Mouse (Mus musculus) 3134 (cell line): Measurements from ENCODE around the gene Prkci.

Experiments
- DNase-seq: peaks from one replicate; pipeline ENCODE4 v3.0.0-alpha.2; 2011; ENCODE audit warnings: low spot score; ENCODE audit not compliant: insufficient read length; ENCODE audit errors: extremely low read depth

Prkci gene

DNA sequence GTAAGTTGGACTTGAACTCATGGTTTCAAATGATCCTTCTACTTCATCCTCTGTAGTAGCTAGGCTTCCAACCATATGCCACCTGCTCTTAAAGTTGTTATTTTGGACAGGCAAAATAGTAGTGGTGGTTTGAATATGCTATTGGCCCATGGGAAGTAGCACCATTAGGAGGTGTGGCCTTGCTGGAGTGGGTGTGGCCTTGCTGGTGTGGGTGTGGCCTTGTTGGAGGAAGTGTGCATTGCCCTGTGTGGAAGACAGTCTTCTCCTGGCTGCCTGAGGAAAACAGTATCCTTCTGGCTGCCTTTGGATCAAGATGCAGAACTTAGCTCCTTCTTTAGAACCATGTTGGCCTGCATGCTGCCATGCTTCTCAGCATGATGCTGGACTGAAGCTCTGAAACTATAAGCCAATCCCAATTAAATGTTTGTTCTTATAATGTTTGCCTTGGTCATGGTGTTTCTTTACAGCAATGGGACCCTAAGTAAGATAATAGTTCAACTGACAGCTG is 2.4 kb upstream of the Prkci start:
- DNase-seq: peak; percentile 50

GRCm38 (mm10) chr3:30994859-30995258 is 688 bp upstream of the Prkci start:
- no peak for DNase-seq

DNA sequence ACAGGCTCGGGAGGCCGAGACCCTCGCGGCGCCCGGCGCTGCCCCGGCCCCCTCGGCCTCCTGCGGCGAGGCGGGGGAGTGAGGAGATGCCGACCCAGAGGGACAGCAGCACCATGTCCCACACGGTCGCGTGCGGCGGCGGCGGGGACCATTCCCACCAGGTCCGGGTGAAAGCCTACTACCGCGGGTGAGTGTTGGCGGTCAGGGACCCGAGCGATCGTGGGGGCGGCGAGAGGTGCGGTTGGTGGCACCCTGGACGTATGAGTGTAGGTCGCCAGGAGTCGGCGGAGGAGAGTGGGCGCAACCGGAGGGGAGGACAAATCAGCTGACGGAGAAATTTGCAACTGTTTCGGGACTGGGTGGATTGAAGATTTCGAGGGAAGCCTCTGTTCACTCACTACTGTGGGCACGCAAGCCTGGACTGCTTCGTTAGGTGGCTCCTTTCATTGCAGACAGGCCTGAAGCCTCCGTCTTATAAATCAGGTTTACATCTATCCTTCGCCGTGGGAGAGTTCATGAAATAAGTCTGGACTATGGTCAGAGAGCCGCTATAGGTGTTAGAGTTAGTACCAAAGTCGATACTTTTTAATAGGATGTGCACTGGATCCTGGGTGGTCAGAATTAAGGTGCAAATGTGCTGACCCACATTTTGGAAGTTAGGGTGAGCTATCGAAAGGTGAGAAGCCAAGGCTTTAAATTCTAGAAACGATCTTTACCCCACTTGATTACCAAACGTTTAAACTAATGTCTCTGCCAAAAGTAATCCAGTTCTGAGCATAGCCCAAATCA is 546 bp downstream of the Prkci start:
- DNase-seq: no peak

DNA sequence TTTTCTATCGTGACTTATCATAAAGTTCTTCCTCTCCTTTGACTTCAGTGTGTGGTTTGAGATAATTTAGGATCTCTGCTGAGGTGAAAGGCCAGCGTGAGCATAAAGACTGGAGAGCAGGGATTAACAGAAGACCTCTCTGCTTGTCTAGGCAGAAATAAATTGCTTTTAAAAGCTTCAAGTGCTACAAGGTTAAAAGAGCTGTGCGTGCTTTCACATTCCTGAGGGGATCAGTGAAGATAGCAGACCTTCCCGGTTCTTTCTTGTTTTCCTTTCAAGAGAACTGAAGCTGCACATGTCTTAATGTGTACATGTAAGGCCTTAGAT is 1.1 kb downstream of the Prkci start:
- no peak for DNase-seq

- peak; percentile 37 for DNase-seq
Measured at GRCm38 (mm10) chr3:30999401-31000017, 4.0 kb downstream of the Prkci start.

DNA sequence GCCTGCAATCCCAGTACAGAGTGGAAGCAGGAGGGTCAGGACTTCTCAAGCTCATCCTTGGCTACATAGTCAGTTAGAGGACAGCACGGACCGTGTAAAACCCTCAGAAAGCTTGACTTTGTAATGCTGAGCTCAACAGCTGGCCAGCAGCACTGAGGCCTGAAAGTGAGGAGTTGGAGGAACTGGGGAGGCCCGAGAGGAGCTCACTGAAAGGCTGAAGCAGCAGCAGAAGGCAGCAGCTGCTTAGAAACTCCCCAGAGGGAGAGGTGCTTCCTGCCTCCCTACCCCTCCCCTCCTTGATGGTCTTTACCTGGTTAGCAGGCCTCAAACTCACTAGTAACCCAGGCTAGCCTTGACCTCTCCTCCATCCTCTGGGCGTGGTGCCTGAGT is 4.5 kb downstream of the Prkci start:
- DNase-seq: peak; percentile 28

- no peak for DNase-seq
Measured at GRCm38 (mm10) chr3:31001048-31001676, 5.6 kb downstream of the Prkci start.

DNA sequence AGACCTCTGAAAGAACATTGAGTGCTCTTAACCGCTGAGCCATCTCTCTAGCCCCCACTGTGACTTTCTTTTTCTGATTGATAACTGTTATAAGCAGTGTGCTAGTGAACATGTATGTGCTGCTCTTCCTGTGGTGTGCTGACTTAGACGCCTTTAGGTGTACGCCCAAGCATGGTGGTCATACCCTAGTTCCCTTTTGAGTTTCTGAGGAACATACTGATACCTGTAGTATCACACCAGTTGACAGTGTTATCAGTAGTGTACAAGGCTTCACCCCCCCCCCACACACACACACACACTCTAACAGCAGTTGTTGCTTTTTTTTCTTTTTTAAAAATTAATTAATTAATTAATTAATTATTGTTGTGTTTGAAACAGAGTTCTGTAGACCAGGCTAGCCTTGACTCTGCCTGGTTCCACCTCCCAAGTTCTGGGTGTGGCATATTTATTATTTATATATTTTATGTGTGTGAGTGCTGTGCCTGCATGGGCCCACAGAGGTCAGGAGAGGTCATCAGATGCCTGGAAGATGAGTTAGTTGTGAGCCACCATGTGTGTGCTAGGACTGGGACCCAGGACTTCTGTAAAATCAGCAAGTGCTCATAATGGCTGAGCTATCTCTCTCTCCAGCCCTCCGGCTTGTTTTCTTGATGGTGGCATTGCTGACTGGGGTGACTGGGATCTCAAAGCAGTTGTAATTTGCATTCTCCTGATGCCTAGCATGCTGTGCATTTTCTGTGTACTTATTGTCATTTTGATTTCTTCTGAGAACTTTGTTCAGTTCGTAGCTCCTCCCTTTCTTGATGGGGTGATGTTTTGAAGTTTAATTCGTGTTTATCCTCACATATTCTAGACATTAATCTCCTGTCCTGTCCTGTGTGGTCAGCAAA is 9.0 kb downstream of the Prkci start:
- no peak for DNase-seq

DNA sequence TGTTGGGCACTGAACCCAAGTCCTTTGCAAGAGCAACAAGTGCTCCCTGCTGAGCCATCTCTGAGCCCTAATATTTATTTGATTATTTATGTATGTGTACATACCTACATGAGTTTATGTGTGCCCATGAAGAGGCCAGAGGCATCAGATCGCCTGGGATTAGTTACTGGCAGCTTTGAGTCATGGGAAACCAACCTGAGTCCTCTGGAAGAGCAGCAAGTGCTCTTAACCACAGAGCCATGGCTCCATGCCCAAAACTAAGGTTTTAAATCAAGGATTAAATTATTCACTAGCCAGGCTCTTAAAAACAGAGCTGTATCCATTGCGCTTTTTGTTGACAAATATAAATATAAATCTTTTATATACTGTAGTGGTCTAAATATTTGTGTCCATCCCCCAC is 18.8 kb downstream of the Prkci start:
- peak; percentile 57 for DNase-seq

- DNase-seq: no peak
Measured at GRCm38 (mm10) chr3:31015682-31016443, 20.3 kb downstream of the Prkci start.

DNA sequence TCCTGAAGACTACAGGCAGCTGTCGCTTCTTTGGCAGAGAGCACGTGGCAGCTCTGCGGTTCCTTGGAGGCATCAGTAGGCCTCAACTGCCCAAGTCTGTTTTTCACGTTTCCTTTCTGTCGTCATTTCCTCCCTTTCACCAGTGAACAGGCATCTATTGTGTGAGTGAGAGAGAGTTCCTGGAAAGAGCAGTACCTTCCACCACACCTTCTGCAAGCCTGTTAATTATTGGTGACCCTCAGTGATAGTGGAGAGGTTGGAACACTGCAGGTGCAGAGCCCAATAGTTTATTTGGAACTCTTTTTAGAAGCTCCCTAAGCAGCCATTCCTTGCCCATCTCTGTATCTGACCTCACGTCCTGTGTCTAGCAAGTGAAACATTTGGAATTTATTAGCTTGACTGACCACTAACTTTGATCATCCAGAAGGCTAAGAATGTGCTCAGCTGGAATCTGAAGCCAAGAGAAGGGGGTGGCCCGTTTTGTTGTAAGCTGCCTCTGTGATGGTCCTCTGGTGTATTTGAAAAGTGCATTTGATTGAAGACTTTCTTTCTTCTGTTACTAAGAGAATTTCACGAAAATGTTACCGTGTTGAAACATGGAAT is 21.1 kb downstream of the Prkci start:
- no peak for DNase-seq

DNA sequence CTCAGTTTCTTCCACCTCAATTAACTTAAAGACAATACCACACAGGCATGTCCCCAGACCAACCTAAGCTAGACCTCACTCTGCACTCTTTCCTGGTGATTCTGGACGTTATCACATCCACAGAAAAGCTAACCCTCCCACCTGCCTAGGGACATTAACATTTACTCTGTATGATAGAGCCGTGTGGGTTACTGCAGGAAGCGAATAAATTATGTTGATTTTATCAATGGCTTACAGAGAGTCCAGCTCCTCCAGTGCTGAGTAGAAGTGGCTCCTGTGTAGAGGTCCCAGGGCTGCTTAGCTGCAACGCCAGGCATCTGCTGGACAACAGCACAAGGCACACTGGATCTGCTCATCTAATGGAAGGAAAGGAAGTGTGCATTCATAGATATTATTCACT is 22.1 kb downstream of the Prkci start:
- no peak for DNase-seq

DNA sequence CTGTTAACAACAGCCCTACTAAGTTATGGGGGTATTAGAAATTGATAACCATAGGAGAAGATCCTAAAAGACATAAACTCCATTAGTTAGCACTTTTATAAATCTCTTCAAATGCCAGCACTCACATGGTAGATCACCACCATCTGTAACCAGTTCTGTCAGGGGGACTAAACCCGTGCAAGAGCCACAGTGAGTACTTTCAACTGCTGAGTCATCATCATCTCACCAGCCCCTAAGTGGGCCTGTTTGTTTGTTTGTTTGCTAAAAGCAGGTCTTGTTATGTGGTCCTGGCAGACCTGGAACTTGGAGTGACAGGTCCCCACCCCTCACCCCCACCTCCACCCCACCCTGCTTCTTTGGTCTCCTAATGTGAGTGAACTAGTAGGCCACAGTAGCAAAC is 23.7 kb downstream of the Prkci start:
- no peak for DNase-seq

- no peak for DNase-seq
Measured at GRCm38 (mm10) chr3:31019793-31020447, 24.4 kb downstream of the Prkci start.

DNA sequence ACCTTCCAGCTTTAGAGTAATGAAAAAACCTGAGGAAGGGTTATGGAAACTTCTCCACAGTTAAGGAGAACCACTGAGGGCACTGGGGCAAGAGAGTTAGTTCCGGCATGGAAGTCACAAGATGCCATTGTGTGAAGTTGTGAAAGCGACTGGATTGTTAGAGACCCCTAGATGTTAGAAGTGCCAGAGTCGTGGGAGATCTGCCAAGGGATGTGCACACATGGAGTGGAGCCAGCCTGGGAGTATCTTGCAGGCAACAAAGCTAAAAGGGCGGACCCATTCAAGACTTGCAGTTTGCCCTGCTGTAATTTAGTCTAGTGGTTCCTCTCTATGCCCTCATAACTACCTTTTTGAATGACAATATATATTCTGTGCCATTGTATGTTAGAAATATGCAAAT is 25.1 kb downstream of the Prkci start:
- no peak for DNase-seq

DNA sequence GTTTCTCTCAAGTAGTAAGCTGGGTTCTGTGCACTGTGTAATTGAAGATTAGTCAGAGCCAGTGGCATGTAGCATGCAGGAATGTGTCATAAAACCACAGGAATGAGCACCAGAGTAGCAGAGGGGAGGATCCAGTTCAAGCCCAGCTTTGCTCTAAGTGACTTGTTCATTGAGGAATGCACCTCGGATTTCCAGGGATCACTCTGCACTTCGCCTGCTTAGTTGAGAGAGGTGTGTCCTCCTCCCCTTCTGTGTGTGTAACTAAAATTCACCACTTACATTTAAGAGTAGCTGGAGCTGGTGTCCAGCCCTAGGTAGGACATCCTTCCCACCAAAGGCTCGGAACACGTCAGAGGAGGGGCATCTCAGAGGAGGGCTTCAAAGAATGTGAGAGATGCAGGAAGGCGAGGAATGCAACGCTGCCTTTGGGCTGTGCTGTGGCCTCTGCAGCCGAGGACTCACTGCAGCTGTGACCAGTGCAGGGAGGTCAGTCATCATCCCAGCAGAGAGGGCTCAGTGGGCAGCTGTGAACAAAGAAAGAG is 27.4 kb downstream of the Prkci start:
- peak; percentile 86 for DNase-seq

DNA sequence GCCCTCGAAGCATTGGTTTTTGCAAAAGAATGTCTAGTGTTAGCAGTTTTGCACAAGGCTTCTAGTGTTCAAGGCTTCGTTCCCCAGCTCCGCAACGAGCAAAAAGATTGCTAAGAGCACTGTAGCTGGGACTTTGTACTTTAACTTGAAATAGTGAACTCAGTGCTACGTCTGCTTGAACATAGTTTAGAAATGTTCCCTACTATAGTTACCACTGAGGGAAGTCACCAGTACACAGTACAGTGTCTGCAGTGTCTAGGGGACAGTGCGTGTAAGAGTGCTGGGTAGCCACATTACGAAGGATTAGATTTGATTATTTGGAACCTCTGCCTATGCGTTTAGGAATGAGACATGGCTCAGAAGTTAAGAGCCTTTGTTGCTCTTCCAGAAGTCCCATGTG is 32.2 kb downstream of the Prkci start:
- no peak for DNase-seq

- DNase-seq: no peak
Measured at GRCm38 (mm10) chr3:31031621-31032020, 36.1 kb downstream of the Prkci start.

DNA sequence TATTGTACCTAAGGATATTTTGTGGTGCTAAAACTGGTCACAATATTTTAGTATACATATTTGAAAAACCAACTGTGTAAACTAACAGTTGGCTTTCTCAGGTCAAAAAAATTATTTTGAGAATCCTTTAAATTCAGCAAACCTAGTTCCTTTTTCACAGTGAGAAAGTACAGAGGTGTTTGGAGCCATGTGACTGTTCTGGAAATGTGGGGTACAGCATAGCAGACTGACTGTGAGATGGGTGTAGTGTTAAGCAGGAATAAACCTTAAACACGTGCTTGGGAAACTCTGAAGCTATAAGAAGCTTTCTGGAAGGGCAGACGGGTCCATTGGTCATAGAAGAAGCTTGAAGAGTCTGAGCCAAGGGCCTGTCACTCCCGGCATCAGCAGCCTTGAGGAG is 38.1 kb downstream of the Prkci start:
- DNase-seq: no peak
